Mouse (Mus musculus) neural tube, embryonic 12.5 days (tissue): ENCODE measurements around the gene Tmc5. TPM values are rescaled to one million over a fixed set of nuclear protein-coding genes. Genes with fewer than 3 reads are reported as not detected.

ENCODE experiments used
- ATAC-seq: fragments of 200-750 bp; cut with Nextera tagmentation; 2 replicates; pipeline ENCODE4 v1.8.0; 2017; ENCODE audit warnings: low read depth, mild to moderate bottlenecking, moderate TSS enrichment, moderate library complexity; ENCODE audit not compliant: low FRiP score
- H3K27ac ChIP-seq: fragments of 300-500 bp; sonication (generic); 2 replicates; pipeline ENCODE4 v1.5.1; 2016
- H3K27me3 ChIP-seq: fragments of 300-500 bp; sonication (generic); replicated peaks from 2 replicates; pipeline ENCODE4 v1.6.1; 2016; ENCODE audit warnings: mild to moderate bottlenecking
- H3K36me3 ChIP-seq: fragments of 300-500 bp; sonication (generic); 2 replicates; pipeline ENCODE4 v1.6.1; 2016; ENCODE audit warnings: mild to moderate bottlenecking
- H3K4me1 ChIP-seq: fragments of 300-500 bp; sonication (generic); 2 replicates; pipeline ENCODE4 v1.6.1; 2016
- H3K4me2 ChIP-seq: fragments of 300-500 bp; sonication (generic); replicated peaks from 2 replicates; pipeline ENCODE4 v1.6.1; 2016; ENCODE audit warnings: mild to moderate bottlenecking
- H3K4me3 ChIP-seq: fragments of 300-500 bp; sonication (generic); 2 replicates; pipeline ENCODE4 v1.5.1; 2016
- H3K9ac ChIP-seq: fragments of 300-500 bp; sonication (generic); 2 replicates; pipeline ENCODE4 v1.6.1; 2016; ENCODE audit warnings: mild to moderate bottlenecking
- H3K9me3 ChIP-seq: fragments of 300-500 bp; sonication (generic); 2 replicates; pipeline ENCODE4 v1.6.1; 2016; ENCODE audit warnings: mild to moderate bottlenecking
- WGBS: fragments of 180-500 bp; shearing (Covaris S2); methylation state at CpG from one replicate; pipeline ENCODE4 v1.1.7; 2016; 5-methylcytosine and 5-hydroxymethylcytosine counted together
- polyA plus RNA-seq: library from polyadenylated mRNA; unstranded; fragments of >200 nt; fragmentation: Nextera tagmentation; extraction: Ambion mirVana; gene quantifications from 2 replicates; pipeline ENCODE4 v1.2.1, GENCODE M21; 2016

Tmc5 gene
- polyA plus RNA-seq, 1 experiment from 2014 or later, result 0.25 TPM

DNA sequence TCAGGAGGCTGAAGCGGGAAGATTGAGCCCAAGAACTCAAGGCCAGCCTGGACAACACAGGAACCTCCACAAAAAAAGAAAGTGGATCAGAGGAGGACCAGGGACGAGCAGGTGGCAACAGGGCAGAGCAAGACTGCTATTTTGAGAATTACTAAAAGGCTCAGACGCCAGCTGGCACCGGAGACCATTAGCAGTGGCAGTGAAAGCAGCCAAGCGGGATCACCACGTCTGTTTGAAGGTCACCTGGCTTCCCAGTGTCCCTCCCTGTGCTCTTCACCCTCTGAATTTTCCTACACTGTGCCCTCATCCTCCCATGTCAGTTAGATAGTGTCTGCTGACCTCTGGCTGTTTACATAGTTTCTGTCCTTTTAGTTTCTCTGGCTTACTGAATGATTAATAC lies 11.2 kb upstream of the Tmc5 start:
- H3K4me2 ChIP-seq, result no peak overlapping the region
- H3K4me3 ChIP-seq, result no peak overlapping the region
- no peaks in the 10 kb centered on the region for H3K27me3 ChIP-seq
- H3K9ac ChIP-seq, result no peak overlapping the region
- WGBS, result 79% methylated on average over 6 of the region's 6 CpGs
- H3K36me3 ChIP-seq, result no peaks in the 10 kb centered on the region
- H3K27ac ChIP-seq, result no peak overlapping the region
- H3K4me1 ChIP-seq, result peaks cover 10% of the 10 kb centered on the region
- H3K9me3 ChIP-seq, result peaks cover 1% of the 10 kb centered on the region; the same call in 1 of the 2 replicates
- ATAC-seq, result no peak

DNA sequence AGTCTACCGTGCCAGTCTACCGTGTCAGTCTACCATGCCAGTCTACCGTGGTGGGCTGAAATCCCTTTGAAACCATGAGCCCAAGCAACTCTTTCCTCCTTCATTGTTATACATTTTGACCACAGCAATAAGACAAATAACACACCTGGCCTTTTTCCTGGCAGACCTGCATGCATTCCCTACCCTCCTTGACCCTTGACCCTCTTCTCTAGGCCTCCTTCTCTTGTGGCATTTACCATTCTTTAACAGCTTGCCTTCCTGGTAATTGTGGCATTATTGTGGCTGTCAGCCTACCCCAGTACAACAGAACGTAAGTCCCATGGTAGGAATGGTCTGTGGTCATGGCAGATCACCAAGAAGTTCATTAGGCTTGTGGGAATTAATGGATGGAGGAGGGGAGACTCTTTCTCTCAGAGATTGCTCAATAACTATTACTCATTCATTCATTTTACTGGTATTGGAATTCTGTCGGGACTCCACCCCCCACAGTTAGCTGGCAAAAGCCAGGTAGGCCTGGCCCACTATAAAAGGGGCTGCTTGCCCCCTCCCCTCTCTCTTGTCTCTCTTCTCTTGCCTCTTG lies 6.3 kb upstream of the Tmc5 start:
- H3K4me1 ChIP-seq, result peaks cover 32% of the 10 kb centered on the region
- no peaks in the 10 kb centered on the region for H3K27me3 ChIP-seq
- 94% methylated on average over 5 of the region's 5 CpGs for WGBS
- no peak for ATAC-seq
- no peak overlapping the region for H3K4me2 ChIP-seq
- no peak overlapping the region for H3K4me3 ChIP-seq
- no peaks in the 10 kb centered on the region for H3K36me3 ChIP-seq
- H3K9me3 ChIP-seq, result no peaks in the 10 kb centered on the region
- no peak overlapping the region for H3K9ac ChIP-seq
- H3K27ac ChIP-seq, result no peak overlapping the region

DNA sequence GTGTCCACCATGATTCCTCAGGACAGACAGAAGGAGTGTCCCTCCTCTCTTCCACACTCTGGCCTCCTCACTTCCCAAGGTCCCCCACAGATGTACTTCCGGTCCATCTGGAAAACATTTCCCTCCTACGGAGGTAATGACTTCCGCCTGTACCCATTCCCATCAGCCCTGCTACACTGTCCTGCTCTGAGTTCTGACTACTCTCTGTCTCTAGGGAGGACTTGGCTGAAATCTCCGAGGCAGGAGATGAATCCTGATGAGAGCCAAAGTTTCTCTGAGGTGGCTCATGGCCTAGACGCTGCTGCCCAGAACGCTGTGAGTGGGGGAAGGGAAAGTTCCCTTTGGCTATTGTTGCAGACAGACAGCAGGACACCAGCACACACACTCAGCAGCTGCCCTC lies 5.0 kb upstream of the Tmc5 start:
- ATAC-seq, result no peak
- Histone ChIP-seq H3K27me3 (0 out of 2 replicates have a peak, but pooled peaks cover 9% of the 10 kb centered on the region), H3K27ac (peak overlapping the region; percentile 4; the same call in 1 of the 2 replicates), H3K9ac (no peak overlapping the region), H3K4me1 (peaks cover 36% of the 10 kb centered on the region), H3K9me3 (no peaks in the 10 kb centered on the region), H3K4me2 (no peak overlapping the region; the same call in 1 of the 2 replicates), H3K36me3 (no peaks in the 10 kb centered on the region), H3K4me3 (no peak overlapping the region)
- WGBS, result 34% methylated on average over 6 of the region's 6 CpGs

DNA sequence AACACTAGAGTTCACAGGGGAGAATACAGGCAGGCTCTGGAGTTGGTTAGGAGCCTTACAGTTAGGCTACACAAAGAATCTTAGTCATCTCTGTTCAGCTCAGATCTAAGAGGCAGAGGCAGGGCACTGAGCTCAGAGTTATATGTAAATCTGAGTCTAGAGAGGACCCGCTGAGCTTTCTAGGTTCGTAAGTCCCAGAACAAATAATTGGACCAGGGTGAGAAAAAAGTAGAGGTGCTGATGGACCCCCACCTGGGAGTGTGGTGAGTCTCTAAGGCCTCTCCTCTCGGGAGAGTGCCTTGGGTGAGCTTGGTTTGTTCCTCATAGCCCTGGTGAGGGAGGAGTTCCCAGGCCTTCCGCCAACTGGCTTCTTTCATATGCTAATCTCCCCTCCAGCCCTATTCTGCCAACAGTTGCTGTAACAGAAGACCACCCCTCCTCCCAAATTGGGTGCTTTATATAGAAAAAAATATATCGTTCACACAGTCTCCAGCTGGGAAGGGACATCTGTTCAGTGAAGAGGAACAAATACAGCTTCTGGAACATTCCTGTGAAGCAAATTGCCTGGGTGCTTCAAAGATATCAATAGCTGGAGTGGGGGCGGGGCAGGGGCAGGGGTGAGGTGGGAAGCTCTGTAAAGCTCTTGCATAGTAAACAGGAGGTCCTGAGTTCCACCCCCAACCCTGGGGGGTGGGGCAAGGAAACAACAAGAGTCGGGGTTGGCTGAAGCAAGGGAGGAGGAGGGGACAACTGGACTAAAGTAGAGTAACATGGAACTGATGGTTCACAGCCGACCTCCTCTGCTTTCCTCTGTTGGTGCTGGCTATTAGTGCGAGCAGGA lies 3.3 kb upstream of the Tmc5 start:
- Histone ChIP-seq H3K9me3 (no peaks in the 10 kb centered on the region), H3K36me3 (no peaks in the 10 kb centered on the region), H3K27me3 (0 out of 2 replicates have a peak, but pooled peaks cover 12% of the 10 kb centered on the region), H3K4me2 (peak overlapping the region; percentile 46), H3K4me3 (no peak overlapping the region), H3K27ac (peak overlapping the region; percentile 84), H3K4me1 (peaks cover 43% of the 10 kb centered on the region), H3K9ac (no peak overlapping the region)
- WGBS, result 4% methylated on average over 9 of the region's 9 CpGs
- ATAC-seq, result peak; percentile 86

DNA sequence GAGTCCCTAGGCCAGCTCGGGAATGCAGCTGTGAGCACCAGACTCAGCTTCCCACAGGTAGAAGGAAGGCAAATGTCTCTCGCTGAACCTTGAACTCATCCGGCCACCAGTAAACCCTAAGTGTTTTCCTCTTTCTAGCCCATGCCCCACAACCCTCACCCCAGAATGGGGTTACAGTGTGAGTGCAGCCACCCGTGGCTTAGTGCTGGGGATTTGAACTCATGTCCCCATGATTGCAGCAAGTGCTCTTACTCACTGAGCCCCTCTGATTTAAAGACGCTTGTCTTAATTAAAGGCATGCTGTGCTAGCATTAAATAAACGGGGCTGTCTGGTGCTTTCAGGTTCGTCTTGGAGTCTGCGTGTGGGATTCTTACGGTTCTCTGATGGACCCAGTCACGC lies 2.5 kb upstream of the Tmc5 start:
- H3K27me3 ChIP-seq, result 0 out of 2 replicates have a peak, but pooled peaks cover 12% of the 10 kb centered on the region
- peak overlapping the region; percentile 46 for H3K4me2 ChIP-seq
- WGBS, result 32% methylated on average over 10 of the region's 10 CpGs
- no peaks in the 10 kb centered on the region for H3K36me3 ChIP-seq
- H3K27ac ChIP-seq, result peak overlapping the region; percentile 68; the same call in 1 of the 2 replicates
- peak; percentile 6; the same call in 1 of the 2 replicates for ATAC-seq
- no peak overlapping the region for H3K9ac ChIP-seq
- peaks cover 43% of the 10 kb centered on the region for H3K4me1 ChIP-seq
- no peak overlapping the region for H3K4me3 ChIP-seq
- H3K9me3 ChIP-seq, result no peaks in the 10 kb centered on the region

DNA sequence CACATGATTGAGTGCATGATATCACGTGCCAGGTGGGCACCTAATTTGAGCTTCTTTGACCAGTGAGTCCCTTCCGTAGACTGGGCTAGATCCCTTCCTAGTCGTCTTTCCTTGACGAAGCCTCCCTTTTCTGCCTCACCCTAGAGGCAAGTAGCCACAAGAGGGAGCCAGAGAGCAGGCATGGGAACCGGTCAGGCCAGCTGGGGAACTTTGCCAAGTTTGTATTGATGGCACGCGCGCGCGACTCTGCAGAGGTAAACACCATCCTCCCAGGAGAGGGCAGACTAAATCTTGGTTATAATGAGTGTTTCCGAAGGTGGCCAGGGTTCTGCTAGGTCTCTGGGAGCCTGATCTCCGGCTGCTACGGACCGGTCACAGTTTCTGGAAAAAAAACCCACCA lies 1.9 kb upstream of the Tmc5 start:
- Histone ChIP-seq H3K9ac (no peak overlapping the region), H3K9me3 (no peaks in the 10 kb centered on the region), H3K27me3 (0 out of 2 replicates have a peak, but pooled peaks cover 12% of the 10 kb centered on the region), H3K36me3 (no peaks in the 10 kb centered on the region), H3K27ac (no peak overlapping the region), H3K4me1 (peaks cover 43% of the 10 kb centered on the region), H3K4me2 (peak overlapping the region; percentile 46), H3K4me3 (no peak overlapping the region)
- ATAC-seq, result peak; percentile 10; the same call in 1 of the 2 replicates
- under 1% methylated on average over 14 of the region's 14 CpGs for WGBS

DNA sequence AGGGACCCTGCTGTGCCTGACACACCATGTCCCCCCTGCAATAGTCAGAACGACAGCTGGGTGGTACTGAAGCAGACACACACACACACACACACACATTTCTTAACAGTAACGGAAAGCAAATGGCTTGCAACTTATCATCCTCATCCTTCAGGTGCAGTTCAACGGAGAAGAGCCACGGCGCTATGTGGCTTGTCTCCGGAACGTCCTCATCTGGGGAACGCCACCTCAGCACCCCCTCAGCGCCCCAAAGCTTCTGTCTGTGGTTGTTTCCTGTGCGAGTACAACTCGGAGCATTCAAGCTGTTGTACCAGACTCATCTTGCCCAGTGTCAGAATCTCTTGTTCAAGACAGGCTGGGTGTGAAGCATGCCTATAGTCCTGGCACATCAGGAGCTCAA lies 826 bp upstream of the Tmc5 start:
- H3K27ac ChIP-seq, result no peak overlapping the region
- no peaks in the 10 kb centered on the region for H3K36me3 ChIP-seq
- H3K9ac ChIP-seq, result no peak overlapping the region
- H3K27me3 ChIP-seq, result 0 out of 2 replicates have a peak, but pooled peaks cover 12% of the 10 kb centered on the region
- H3K4me1 ChIP-seq, result peaks cover 43% of the 10 kb centered on the region
- H3K9me3 ChIP-seq, result no peaks in the 10 kb centered on the region
- no peak overlapping the region for H3K4me3 ChIP-seq
- ATAC-seq, result no peak
- no peak overlapping the region for H3K4me2 ChIP-seq
- WGBS, result 82% methylated on average over 11 of the region's 11 CpGs

DNA sequence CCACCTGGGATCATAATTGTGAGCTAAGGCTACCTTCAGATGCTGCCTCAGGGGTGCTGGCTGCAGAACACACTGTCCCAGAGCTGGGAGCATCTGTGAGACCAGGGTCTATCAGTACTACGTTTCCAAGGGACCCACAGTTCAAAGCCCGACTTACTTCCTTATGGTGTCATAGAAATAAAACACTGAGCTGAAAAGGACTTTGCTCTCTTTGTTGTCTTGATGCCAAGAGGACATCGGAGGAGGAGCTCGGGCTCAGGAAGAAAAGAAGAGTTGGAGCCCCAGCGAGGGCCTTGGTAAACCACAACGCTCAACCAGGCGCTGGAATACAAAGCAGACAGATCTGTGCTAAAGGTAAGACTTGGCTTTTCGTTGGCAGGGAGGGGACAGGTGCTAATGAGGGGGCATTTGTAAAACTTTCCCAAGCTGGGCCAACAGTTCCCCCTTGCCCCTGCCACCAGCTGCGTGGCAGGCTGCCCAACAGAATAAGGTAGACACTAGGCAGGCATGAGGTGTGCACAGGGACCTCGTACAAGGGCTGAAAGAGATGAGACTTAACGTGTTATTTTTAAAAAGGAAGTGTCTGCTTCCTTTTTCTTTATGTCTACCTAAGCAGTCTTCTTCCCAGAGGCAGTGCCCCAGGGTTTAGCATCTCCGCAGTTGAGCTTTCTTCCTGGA lies 3.0 kb downstream of the Tmc5 start:
- Histone ChIP-seq H3K9ac (no peak overlapping the region), H3K4me3 (no peak overlapping the region), H3K4me2 (no peak overlapping the region), H3K9me3 (no peaks in the 10 kb centered on the region), H3K27ac (no peak overlapping the region), H3K27me3 (0 out of 2 replicates have a peak, but pooled peaks cover 12% of the 10 kb centered on the region), H3K4me1 (peaks cover 13% of the 10 kb centered on the region), H3K36me3 (no peaks in the 10 kb centered on the region)
- no peak for ATAC-seq
- WGBS, result 67% methylated on average over 12 of the region's 12 CpGs

DNA sequence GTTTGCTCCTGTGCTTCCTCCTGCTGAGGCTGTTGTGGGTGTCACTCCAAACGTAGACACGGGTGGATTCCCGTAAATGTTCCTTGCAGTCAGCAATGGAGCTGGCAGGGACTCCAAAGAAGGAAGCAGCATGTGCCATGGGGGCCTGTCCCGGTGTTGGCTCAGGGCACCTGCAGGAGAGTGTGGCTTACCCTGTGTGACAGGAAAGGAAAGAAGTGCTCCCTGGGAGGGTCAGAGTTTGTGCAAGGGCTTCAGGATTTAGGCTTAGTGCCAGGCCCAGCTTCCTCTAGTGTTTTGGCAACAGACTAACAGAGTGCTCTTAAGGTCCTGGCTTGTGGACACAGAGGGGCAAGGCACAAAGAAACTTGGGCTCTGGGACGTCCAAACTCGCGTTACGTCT lies 7.7 kb downstream of the Tmc5 start:
- WGBS, result 90% methylated on average over 8 of the region's 8 CpGs
- no peak overlapping the region for H3K4me3 ChIP-seq
- no peak for ATAC-seq

DNA sequence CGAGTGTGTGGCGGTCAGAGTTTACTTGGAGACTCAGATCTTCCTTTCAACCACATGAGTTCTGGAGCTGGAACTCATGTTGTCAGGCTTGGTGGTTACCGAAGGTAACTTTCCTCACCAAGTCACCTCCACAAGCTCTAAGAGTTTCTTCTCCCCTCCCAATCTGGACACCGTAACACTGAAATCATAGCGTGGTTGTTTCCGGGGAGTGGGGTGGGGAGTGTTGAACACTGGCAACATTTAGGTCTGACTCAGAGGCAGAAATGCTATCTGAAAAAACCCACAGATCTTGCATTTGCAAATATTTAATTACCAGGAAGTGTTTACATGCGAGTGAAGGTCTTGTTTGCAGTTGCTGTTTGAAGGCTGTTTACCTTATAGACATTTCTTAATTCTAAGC lies 12.7 kb downstream of the Tmc5 start:
- no peak for ATAC-seq
- Histone ChIP-seq H3K27me3 (no peaks in the 10 kb centered on the region), H3K4me3 (no peak overlapping the region), H3K4me2 (no peak overlapping the region), H3K36me3 (no peaks in the 10 kb centered on the region), H3K9me3 (0 out of 2 replicates have a peak, but pooled peaks cover 9% of the 10 kb centered on the region), H3K4me1 (no peaks in the 10 kb centered on the region), H3K9ac (no peak overlapping the region), H3K27ac (no peak overlapping the region)
- 94% methylated on average over 7 of the region's 7 CpGs for WGBS

More for the DNA sequence above, 7.7 kb downstream of the Tmc5 start:
- no peaks in the 10 kb centered on the region for H3K4me1 ChIP-seq
- no peak overlapping the region for H3K4me2 ChIP-seq
- no peaks in the 10 kb centered on the region for H3K27me3 ChIP-seq
- no peak overlapping the region for H3K27ac ChIP-seq
- no peak overlapping the region for H3K9ac ChIP-seq
- H3K36me3 ChIP-seq, result no peaks in the 10 kb centered on the region
- 0 out of 2 replicates have a peak, but pooled peaks cover 9% of the 10 kb centered on the region for H3K9me3 ChIP-seq

DNA sequence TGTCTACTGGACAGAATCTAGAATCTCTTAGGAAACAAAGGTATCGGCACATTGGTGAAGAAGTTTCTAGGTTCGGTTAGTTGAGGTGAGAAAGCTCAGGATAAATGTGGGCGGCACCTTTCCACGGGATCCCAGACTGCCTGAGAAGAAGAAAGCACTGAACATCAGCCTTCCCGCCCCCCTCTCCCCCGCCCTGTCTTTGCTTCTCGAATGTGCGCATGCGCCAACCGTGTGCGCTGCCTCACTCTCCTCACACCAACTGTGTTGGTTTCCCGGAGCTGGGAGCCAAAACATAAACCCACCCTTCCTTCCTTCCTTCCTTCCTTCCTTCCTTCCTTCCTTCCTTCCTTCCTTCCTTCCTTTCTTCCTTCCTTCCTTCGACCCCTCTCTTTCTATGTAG lies 13.6 kb downstream of the Tmc5 start:
- no peak overlapping the region for H3K4me3 ChIP-seq
- no peaks in the 10 kb centered on the region for H3K36me3 ChIP-seq
- 91% methylated on average over 13 of the region's 13 CpGs for WGBS
- H3K9me3 ChIP-seq, result 0 out of 2 replicates have a peak, but pooled peaks cover 9% of the 10 kb centered on the region
- no peaks in the 10 kb centered on the region for H3K4me1 ChIP-seq
- H3K4me2 ChIP-seq, result no peak overlapping the region
- H3K9ac ChIP-seq, result no peak overlapping the region
- ATAC-seq, result no peak
- H3K27me3 ChIP-seq, result no peaks in the 10 kb centered on the region
- H3K27ac ChIP-seq, result no peak overlapping the region

DNA sequence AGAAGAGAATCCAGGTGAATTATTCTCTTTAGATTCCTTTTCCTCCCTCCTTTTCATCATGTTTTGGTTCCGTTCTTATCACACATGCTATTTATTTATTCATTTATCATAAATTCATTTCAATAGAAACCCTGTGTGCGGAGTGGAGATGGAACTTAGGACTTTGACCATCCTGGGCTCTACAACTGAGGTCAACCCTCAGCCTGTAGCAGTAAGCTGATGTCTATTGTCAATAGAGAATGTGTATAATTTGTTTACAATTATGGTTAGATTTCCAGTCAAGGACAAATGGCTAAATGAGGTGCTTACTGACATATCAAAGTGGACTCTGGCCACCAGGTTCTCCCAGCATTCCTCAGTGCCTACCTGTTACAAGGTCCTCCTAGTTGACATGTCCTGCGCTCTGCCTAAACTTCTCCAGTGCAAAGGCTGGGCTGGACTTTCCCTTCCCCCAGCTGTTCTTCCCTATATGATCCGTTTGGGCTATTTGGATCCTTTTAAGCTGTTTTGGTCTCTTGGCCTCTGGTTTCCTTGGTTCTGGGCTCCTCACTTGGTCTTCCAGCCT lies 14.2 kb downstream of the Tmc5 start:
- Histone ChIP-seq H3K9ac (no peak overlapping the region), H3K27ac (no peak overlapping the region), H3K36me3 (no peaks in the 10 kb centered on the region), H3K4me2 (no peak overlapping the region), H3K27me3 (no peaks in the 10 kb centered on the region), H3K4me1 (no peaks in the 10 kb centered on the region), H3K4me3 (no peak overlapping the region), H3K9me3 (0 out of 2 replicates have a peak, but pooled peaks cover 4% of the 10 kb centered on the region)
- 90% methylated on average over 4 of the region's 4 CpGs for WGBS
- ATAC-seq, result no peak
